Mouse (Mus musculus): ENCODE data around the gene Slc25a43. TPM values are rescaled to one million over a fixed set of nuclear protein-coding genes. Genes with fewer than 3 reads are reported as not detected.
A peak's percentile ranks its signal among the peaks of the same experiment; 100 is the strongest.

Slc25a43 gene
- total RNA-seq, 2 experiments from 2014 or later, result not detected

- ATAC-seq (replicated peaks; ENCODE audit: low FRiP score, poor library complexity, severe bottlenecking), result no peak
Measured at GRCm38 (mm10) chrX:36816953-36817441, 73.5 kb downstream of the Slc25a43 start.

GRCm38 (mm10) chrX:36819575-36819974 lies 76.1 kb downstream of the Slc25a43 start:
- no peak for ATAC-seq (replicated peaks; ENCODE audit: low FRiP score, poor library complexity, severe bottlenecking)

GRCm38 (mm10) chrX:36820201-36820600 lies 76.7 kb downstream of the Slc25a43 start:
- peak; percentile 79 for ATAC-seq (replicated peaks; ENCODE audit: low FRiP score, poor library complexity, severe bottlenecking)

GRCm38 (mm10) chrX:36823932-36824711 lies 80.7 kb downstream of the Slc25a43 start:
- no peak for ATAC-seq (replicated peaks; ENCODE audit: low FRiP score, poor library complexity, severe bottlenecking)

- no peak for ATAC-seq (replicated peaks; ENCODE audit: low FRiP score, poor library complexity, severe bottlenecking)
Measured at GRCm38 (mm10) chrX:36825032-36825431, 81.6 kb downstream of the Slc25a43 start.

Other genes with a start within 250 kb of the Slc25a43 start
- gene Pgrmc1, start 145.5 kb upstream of the Slc25a43 start, total RNA-seq (2015; ENCODE audit: low replicate concordance), result 15.0 and 26.3 TPM in 2 replicates
- gene Pgrmc1, start 145.5 kb upstream of the Slc25a43 start, total RNA-seq (2017; ENCODE audit: low replicate concordance), result 8.6 and 12.1 TPM in 2 replicates
- gene Akap17b, start 98.3 kb upstream of the Slc25a43 start, total RNA-seq (2015; ENCODE audit: low replicate concordance), result 0.19 TPM in 1 of 2 replicates, not detected in the other
- gene Akap17b, start 98.3 kb upstream of the Slc25a43 start, total RNA-seq (2017; ENCODE audit: low replicate concordance), result 0.26 and 0.28 TPM in 2 replicates
- 240 and 241 TPM in 2 replicates for gene Slc25a5, start 52.0 kb downstream of the Slc25a43 start, total RNA-seq (2015; ENCODE audit: low replicate concordance)
- gene Slc25a5, start 52.0 kb downstream of the Slc25a43 start, total RNA-seq (2017; ENCODE audit: low replicate concordance), result 141 and 160 TPM in 2 replicates
- 16.7 and 39.9 TPM in 2 replicates for gene Ube2a, start 130.2 kb downstream of the Slc25a43 start, total RNA-seq (2015; ENCODE audit: low replicate concordance)
- 4.3 and 19.9 TPM in 2 replicates for gene Ube2a, start 130.2 kb downstream of the Slc25a43 start, total RNA-seq (2017; ENCODE audit: low replicate concordance)
- gene C330007P06Rik, start 130.5 kb downstream of the Slc25a43 start, total RNA-seq (2015; ENCODE audit: low replicate concordance), result 9.2 and 22.2 TPM in 2 replicates
- 17.7 and 23.5 TPM in 2 replicates for gene C330007P06Rik, start 130.5 kb downstream of the Slc25a43 start, total RNA-seq (2017; ENCODE audit: low replicate concordance)
- 3.1 and 8.5 TPM in 2 replicates for gene Nkrf, start 159.2 kb downstream of the Slc25a43 start, total RNA-seq (2015; ENCODE audit: low replicate concordance)
- 0.34 and 3.9 TPM in 2 replicates for gene Nkrf, start 159.2 kb downstream of the Slc25a43 start, total RNA-seq (2017; ENCODE audit: low replicate concordance)
- 8.6 and 12.5 TPM in 2 replicates for gene Sept6, start 248.1 kb downstream of the Slc25a43 start, total RNA-seq (2015; ENCODE audit: low replicate concordance)
- 4.5 and 7.1 TPM in 2 replicates for gene Sept6, start 248.1 kb downstream of the Slc25a43 start, total RNA-seq (2017; ENCODE audit: low replicate concordance)